Mouse (Mus musculus) kidney, adult 2 months (tissue): ENCODE measurements around the gene Lrmda. TPM values are rescaled to one million over a fixed set of nuclear protein-coding genes. Genes with fewer than 3 reads are reported as not detected.

Experiments used
- DNase-seq: peaks from one replicate; pipeline ENCODE4 v3.0.0; 2021
- H3K27ac ChIP-seq: fragments of 200-500 bp; 2 replicates; pipeline ENCODE4 v1.5.1; 2012; ENCODE audit warnings: low read depth, low read length, control low read depth, inconsistent platforms; ENCODE audit not compliant: insufficient read depth
- H3K27me3 ChIP-seq: fragments of 200-500 bp; replicated peaks from 2 replicates; pipeline ENCODE4 v1.6.1; 2012; ENCODE audit warnings: mild to moderate bottlenecking, moderate library complexity, low read length, inconsistent platforms; ENCODE audit not compliant: control insufficient read depth, insufficient read depth
- H3K36me3 ChIP-seq: fragments of 200-500 bp; 2 replicates; pipeline ENCODE4 v1.6.1; 2012; ENCODE audit warnings: mild to moderate bottlenecking, moderate library complexity, low read length, inconsistent platforms; ENCODE audit not compliant: control insufficient read depth, insufficient read depth
- H3K4me1 ChIP-seq: fragments of 200-500 bp; 2 replicates; pipeline ENCODE4 v1.6.1; 2011; ENCODE audit warnings: low read length; ENCODE audit not compliant: control insufficient read depth, insufficient read depth
- H3K4me3 ChIP-seq: fragments of 200-500 bp; 2 replicates; pipeline ENCODE4 v1.5.1; 2011; ENCODE audit warnings: mild to moderate bottlenecking, low read depth, low read length, control low read depth; ENCODE audit not compliant: insufficient read depth
- CTCF ChIP-seq: fragments of 200-500 bp; conservative IDR thresholded peaks from 2 replicates; pipeline ENCODE4 v1.5.1; 2011; ENCODE audit warnings: low read depth, mild to moderate bottlenecking, control low read depth, low read length, moderate library complexity, mixed read lengths; ENCODE audit not compliant: insufficient read depth, insufficient read length
- POLR2A ChIP-seq: fragments of 200-500 bp; IDR thresholded peaks from one replicate; pipeline ENCODE4 v1.6.1; 2011; ENCODE audit warnings: low read depth, low read length, control low read depth
- WGBS: fragments of 180-500 bp; shearing (Covaris S2); methylation state at CpG from one replicate; pipeline ENCODE4 v1.1.7; 2018; 5-methylcytosine and 5-hydroxymethylcytosine counted together
- polyA plus RNA-seq: library from polyadenylated mRNA; depleted of rRNA; stranded (reverse); fragments of >200 nt; gene quantifications from 2 replicates; pipeline ENCODE4 v1.2.3, GENCODE M21; 2012

Gene Lrmda
- polyA plus RNA-seq, 1 experiment: 3.3 TPM

- Histone ChIP-seq H3K36me3 (no peaks in the 10 kb centered on the region), H3K4me1 (no peaks in the 10 kb centered on the region), H3K27ac (no peak overlapping the region), H3K27me3 (no peaks in the 10 kb centered on the region), H3K4me3 (no peak overlapping the region)
- TF ChIP-seq CTCF (no peak), POLR2A (no peak)
- WGBS: 73% methylated on average over 7 of the region's 7 CpGs
- DNase-seq: peak; percentile 10
These were observed 1031.9 kb downstream of the Lrmda start for GRCm38 (mm10) chr14:23051441-23051840.

GRCm38 (mm10) chr14:23052833-23053592 is 1033.5 kb downstream of the Lrmda start:
- WGBS: 89% methylated on average over 11 of the region's 11 CpGs
- H3K27me3 ChIP-seq: no peaks in the 10 kb centered on the region
- H3K27ac ChIP-seq: no peak overlapping the region
- H3K36me3 ChIP-seq: no peaks in the 10 kb centered on the region
- no peaks in the 10 kb centered on the region for H3K4me1 ChIP-seq
- no peak overlapping the region for H3K4me3 ChIP-seq
- no peak for TF ChIP-seq POLR2A
- DNase-seq: no peak

GRCm38 (mm10) chr14:23057228-23057976 is 1037.9 kb downstream of the Lrmda start:
- no peaks in the 10 kb centered on the region for H3K36me3 ChIP-seq
- no peak for DNase-seq
- no peaks in the 10 kb centered on the region for H3K4me1 ChIP-seq
- H3K27ac ChIP-seq: no peak overlapping the region
- H3K4me3 ChIP-seq: no peak overlapping the region
- 87% methylated on average over 6 of the region's 6 CpGs for WGBS
- no peaks in the 10 kb centered on the region for H3K27me3 ChIP-seq
- TF ChIP-seq CTCF (no peak), POLR2A (no peak)

GRCm38 (mm10) chr14:23057987-23058386 is 1038.5 kb downstream of the Lrmda start:
- no peak for DNase-seq
- H3K4me1 ChIP-seq: no peaks in the 10 kb centered on the region
- H3K36me3 ChIP-seq: no peaks in the 10 kb centered on the region
- H3K27ac ChIP-seq: no peak overlapping the region
- H3K4me3 ChIP-seq: no peak overlapping the region
- no peak for TF ChIP-seq POLR2A
- H3K27me3 ChIP-seq: no peaks in the 10 kb centered on the region
- WGBS: 80% methylated on average over 2 of the region's 2 CpGs

GRCm38 (mm10) chr14:23078719-23079118 is 1059.2 kb downstream of the Lrmda start:
- Histone ChIP-seq H3K27ac (no peak overlapping the region), H3K4me3 (no peak overlapping the region), H3K4me1 (no peaks in the 10 kb centered on the region), H3K27me3 (no peaks in the 10 kb centered on the region), H3K36me3 (no peaks in the 10 kb centered on the region)
- no peak for TF ChIP-seq CTCF
- no peak for TF ChIP-seq POLR2A
- no peak for DNase-seq
- 62% methylated on average over 1 of the region's 1 CpGs for WGBS

- peak; percentile 10 for DNase-seq
- WGBS: 58% methylated on average over 1 of the region's 1 CpGs
- H3K27ac ChIP-seq: no peak overlapping the region
These were observed 1064.8 kb downstream of the Lrmda start for GRCm38 (mm10) chr14:23084241-23084773.

GRCm38 (mm10) chr14:23084797-23085196 is 1065.3 kb downstream of the Lrmda start:
- Histone ChIP-seq H3K4me1 (no peaks in the 10 kb centered on the region), H3K4me3 (no peak overlapping the region), H3K27ac (no peak overlapping the region), H3K36me3 (no peaks in the 10 kb centered on the region), H3K27me3 (no peaks in the 10 kb centered on the region)
- DNase-seq: peak; percentile 68
- 45% methylated on average over 1 of the region's 1 CpGs for WGBS
- TF ChIP-seq POLR2A: no peak
- TF ChIP-seq CTCF: no peak

More at GRCm38 (mm10) chr14:23084241-23084773, 1064.8 kb downstream of the Lrmda start:
- no peaks in the 10 kb centered on the region for H3K4me1 ChIP-seq
- no peak overlapping the region for H3K4me3 ChIP-seq
- no peaks in the 10 kb centered on the region for H3K27me3 ChIP-seq
- TF ChIP-seq CTCF (no peak), POLR2A (no peak)
- no peaks in the 10 kb centered on the region for H3K36me3 ChIP-seq
